Mouse (Mus musculus) heart, adult 8-10 months (tissue): ENCODE results near the gene Crnkl1. TPM values are rescaled to one million over a fixed set of nuclear protein-coding genes. Genes with fewer than 3 reads are reported as not detected.
"Not testable (repeated sequence)": the region's sequence is repeated elsewhere in the genome, so short reads cannot be mapped to it uniquely, and the experiment has no call there.

Experiments
- DNase-seq: peaks from one replicate; pipeline ENCODE4 v3.0.0; 2022; ENCODE audit warnings: low spot score
- total RNA-seq, 4 experiments: library from RNA; stranded (reverse); gene quantifications; 2 replicates each; pipeline ENCODE4 v1.2.4; 2022

Crnkl1 gene
- total RNA-seq, 4 experiments from 2014 or later = 16.6 to 23.3 (median 20.5) TPM

DNA sequence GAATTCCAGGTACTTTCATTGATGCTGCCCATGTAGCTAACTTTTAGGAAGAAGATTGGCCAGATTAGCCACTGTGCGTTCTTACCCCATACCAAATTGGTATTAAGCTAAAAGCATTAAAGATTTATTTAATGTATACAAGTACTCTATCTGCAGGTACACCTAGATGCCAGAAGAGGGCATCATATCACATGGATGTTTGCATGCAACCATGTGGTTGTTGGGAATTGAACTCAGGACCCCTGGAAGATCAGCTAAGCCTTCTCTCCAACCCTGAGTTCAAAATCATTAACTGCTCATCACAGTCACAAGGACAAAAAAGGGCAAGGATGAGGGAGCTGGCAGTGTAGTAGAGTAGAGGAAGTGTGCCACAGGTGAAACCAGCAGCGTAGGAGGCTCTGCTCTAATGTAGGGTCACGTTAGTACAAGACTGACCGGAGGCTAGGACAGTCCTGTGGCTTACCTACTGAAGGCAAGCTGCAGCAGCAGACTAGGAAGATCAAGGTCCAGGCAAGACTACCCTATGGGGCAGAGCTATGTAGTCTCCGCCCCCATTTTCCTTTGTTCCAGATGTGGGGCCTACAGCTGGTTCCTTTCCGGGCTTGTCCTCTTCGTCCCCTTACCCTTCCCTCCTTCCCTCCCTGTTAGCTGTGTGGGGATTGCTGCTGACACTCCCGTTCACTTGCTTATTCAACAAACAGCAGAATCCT is 13.7 kb downstream of the Crnkl1 start:
- DNase-seq = no peak

DNA sequence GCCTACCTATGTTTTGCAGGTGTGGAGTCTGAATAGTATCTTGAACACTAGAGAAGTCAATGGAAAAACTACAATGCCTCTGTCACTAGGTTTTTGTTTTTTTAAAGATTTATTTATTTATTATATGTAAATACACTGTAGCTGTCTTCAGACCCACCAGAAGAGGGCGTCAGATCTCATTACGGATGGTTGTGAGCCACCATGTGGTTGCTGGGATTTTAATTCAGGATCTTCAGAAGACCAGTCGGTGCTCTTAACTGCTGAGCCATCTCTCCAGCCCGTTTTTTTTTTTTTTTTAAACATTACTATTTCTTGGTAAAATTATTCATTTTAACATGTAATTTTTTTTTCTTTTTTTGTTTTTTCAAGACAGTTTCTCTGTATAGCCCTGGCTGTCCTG is 28.9 kb downstream of the Crnkl1 start:
- DNase-seq = not testable (repeated sequence)

DNA sequence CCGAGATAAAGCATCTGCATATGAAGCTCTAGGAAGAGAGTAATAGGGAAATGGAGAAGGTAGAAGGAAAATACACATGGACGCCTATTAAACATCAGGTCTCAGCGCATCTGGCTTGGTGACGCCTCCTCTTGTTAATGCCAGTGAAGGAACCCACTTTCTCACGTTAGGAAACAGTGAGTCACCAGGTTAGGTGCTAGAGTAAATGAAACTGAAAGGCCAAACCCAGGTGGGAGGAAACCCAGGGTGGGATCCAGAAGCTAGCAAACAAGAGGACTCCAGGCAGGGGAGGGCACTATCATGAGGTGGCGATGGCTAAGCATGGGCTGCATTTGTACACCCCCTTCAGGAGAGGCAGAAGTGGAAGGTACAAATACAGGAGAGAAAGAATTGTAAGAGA is 29.7 kb downstream of the Crnkl1 start:
- DNase-seq = no peak

DNA sequence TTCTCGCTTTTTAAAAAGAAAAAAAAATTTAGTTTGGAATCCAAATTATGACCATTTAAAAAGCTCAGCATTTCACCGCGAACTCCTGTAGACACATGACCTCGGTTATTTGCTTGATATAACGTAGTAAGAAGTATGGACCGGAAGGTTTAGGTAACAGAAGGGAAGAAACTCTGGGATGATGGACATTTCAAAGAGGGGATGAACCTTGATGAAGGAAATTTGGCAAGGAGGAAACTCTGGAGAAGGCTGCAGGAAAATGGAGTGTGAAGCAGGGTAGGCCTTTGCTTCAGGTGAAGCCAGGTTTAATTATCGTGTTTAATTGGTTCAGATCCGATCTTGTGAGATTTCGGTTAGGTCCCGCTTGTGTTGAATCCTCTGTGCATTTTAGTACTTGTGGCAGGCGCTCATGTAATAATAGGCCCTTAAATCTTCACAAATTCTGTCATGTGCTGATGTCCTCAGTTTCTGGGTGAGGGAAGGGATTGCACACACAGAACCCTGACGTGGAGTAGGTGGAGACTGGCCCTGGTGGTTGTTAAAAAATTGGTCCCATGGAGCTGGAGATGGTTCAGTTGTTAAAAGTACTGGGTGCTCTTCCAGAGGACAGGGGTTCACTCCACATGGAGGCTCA is 30.7 kb downstream of the Crnkl1 start:
- no peak for DNase-seq

DNA sequence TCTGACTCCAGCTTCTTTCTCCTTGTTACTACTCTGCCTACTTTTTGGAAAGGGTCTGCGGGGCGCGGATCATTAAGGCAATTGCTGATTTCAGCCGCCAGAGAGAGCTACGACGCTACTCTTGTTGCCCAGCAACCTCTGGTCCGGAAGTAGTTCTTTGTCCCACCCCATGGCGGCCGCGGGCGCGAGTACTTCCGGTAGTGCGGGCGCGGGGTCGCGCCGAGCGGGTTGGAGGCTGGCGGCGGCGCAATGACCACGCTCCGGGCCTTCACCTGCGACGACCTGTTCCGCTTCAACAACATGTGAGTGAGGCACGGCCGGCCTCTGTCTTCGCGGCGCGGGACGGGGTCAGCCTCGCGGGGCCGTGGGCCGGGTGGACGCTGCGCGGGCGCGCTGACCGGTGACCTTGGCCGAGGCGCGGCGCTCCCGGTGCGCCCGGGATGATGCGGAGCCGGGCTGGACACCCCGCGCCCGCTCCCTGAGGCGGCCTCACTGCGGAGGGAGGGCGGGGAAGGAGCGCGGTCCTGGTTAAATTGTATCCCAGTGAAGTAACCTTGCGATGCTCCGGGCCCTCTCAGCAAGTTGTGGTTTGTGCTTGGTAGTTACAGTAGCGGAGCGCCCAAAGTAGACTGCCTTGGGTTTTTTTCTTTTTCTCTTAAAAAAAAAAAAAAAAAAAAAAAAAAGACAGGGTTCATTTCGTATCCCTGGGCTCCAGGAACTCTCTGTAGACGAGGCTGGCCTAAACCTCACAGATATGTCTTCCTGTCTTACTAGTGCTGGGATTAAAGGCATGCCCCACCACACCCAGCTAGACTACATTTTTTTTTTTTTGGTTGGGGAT is 31.5 kb downstream of the Crnkl1 start:
- peak; percentile 88 for DNase-seq

DNA sequence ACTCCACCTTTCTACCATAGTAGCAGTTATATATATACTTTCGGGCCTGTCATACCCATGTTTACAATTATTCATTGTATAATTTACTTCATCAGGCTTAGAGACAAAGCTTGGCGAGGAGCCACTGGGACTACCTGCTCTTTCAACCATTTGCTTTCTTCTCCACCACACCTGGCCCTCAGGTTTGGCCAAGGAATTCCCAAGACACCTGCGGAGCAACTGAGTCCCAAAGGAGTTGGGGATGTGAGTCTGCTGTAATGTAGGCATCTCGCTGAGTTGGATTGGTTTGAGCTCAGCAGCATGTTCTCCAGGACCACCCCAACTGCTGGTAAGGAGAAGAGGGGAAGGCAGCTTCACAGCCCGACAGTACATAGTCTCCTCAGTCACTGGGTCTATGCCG is 33.0 kb downstream of the Crnkl1 start, which contains the start of gene Naa20:
Naa20 (plus strand) TSS at position 239 of the 400 bp plus-strand sequence.
- no peak for DNase-seq

DNA sequence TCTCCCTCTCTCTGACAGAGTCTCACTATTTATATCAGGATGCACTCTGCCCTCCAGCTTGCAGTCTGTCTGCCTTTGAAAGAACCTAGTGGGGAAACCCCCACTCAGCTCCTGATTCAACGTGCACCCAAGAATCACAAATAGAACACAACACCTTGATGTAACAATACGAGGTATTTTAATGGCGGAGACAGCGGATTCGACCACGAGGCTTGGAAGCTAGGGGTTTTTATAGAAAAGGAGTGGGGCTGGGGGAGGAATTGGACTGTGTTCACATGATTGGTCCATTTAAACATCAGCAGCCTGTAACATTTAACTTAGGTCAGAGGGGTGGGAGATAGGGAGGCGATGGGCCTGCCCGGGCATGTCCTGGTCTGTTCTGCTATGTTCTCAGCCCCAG is 34.5 kb downstream of the Crnkl1 start:
- not testable (repeated sequence) for DNase-seq

DNA sequence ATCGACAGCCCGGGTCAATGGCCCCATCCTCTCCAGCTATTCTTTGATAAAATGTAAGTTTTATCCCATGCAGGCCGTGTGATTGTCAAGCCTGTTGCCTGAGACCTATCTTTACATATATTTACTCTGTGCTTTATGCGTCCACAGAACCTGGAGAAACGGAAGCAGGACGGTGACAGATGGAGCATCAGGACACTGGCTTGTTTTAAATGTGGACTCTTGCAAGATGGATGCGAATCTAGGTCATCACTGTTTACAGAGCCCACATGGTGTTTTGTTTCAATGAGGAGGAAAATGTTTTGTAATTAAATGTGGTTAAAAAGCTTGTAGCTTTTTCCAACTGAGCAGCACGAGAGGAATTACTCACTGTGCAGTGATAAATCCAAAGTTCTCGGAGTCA is 36.7 kb downstream of the Crnkl1 start:
- DNase-seq = no peak

DNA sequence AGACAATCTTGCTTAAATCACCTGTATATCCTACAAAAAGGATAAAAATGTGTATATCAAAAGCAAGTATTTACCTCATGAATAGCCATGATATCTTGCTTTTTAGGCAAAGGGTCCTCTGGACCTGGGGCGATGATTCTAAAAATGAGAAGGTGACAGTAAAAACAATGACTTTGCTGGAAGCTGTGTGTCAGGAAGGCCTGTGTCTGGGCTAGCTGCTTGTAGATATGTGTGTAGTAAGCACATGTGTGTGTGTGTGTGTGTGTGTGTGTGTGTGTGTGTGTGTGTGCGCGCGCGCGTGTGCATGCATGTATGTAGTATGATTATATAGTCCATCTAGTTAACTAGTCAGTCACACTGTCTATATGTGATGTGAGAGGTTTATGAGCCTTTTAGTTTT is 41.1 kb downstream of the Crnkl1 start:
- no peak for DNase-seq

DNA sequence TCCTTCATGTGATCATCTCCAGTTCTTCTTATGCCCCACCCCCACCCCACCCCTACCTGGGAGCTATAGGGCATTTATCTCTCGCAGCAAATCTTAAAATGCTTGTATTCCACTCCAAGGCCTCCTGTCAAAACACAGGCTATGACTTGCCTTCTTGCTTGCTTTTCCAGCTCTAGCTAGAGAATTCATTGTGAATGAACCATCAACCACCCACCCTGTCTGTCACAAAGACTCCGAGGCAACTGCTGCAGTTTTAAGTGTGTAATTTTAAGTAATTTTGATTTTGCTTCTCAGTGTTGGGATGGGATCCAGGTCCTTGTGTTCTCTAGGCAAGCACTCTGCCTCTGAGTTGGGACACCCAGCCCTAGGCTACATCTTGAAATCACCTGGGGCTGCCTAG is 44.2 kb downstream of the Crnkl1 start:
- no peak for DNase-seq

DNA sequence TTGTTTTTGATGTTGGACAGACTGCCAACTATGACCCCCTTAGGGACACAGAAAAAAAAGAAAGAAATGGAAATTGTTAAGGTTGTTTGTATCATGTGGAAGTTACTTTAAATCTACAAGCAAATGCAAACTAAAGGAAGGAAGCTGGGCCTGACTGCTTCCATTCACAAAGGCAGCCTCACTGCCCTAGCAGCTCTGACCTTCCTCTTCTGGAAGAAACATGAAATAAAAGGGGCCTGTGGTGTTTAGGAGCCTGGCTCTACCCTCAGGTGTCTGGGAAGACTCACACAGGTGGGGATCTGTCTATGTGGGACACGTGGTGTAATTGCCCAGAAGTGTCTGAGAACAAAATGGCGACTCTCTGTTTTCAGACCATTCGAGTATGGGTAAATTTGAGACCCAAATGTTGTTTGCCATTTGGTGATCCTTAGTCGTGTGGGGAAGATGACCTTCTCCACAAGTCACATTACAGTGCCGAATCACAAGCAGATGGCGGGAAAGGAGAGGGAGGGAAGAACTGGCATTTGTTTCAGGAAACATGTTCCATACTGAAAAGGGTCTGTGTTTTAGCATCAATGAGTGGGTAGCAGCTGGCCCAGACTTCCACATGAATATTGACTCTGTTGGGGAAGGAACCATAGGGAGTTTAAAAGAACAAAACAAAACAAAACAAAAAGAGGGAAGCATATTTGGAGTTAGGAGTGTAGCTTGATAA is 45.9 kb downstream of the Crnkl1 start:
- DNase-seq = no peak

DNA sequence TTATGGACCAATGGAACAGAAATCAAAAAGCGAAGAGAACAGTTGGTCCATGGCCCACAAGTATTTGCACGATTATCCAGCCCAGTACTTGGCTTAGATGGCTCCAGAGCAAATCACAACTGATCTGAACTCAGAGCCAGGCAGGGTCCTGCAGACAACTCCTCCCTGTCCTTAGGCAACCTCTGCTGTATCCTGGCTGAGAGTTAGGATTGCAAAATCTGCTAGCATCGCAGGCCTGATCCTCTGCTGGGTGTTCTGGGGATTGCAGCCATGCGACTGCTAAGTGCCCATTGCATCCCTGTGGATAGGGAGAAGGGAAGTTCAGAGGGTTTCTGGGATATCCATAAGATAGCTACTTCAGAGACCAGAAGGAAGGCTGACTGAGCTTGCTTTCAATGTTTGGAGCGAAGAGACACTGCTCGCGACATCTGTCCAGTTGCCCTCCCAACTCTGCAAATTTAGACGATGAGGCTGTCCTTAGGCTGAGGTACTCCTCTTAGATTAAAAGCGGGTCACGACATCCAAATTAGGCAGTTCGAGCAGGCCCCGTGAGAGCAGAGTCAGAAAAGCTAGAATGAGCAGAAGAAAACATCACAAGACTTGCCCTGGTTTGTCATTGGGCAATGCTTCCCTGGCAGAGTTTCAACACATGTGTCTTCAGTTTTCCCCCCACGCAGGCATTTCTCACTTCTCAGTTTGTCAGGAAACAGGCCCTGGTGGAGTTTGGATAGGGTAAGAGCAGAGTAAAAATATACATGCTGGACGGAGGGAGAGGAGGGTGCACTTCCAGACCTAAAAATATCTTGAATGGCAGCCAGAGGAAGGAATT is 46.7 kb downstream of the Crnkl1 start:
- DNase-seq = peak; percentile 89

DNA sequence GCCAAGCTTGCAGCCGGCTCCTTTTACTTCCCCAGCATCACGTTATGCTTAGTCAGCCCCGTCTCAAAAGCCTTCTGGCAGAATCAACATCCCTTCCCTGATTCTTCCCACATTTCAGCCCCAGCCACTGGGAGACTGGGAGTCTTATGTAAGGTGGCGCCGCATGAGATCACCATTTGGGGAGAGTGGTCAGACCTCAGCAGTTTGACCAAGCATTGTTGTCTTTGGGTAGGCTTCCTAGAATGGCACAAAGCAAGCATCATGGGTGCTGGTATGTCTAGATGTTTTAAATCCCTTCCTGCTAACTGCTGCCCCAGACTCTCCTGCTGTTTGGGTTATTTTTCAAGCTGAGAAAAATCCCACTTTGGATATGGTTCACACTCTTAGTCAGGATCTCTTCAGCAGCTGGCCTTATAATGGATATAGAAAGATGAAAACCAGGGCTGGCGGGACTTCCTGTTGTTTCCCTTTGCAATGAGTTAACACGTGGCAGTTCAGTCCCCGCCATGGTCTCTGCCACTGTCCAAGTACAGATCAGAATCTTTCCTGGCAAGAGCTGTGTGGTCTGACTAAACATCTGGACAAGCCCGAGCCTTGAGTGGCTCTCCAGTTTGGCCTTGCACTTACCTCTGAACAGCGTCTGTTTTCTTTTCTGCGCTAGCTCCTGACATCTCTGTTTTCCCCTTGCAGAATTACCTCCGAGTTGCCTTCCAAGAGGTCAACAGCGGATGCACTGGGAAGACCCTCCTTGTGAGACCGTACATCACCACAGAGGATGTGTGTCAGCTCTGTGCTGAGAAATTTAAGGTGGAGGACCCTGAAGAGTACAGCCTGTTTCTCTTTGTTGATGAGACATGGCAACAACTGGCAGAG is 49.7 kb downstream of the Crnkl1 start:
- DNase-seq = peak; percentile 71

DNA sequence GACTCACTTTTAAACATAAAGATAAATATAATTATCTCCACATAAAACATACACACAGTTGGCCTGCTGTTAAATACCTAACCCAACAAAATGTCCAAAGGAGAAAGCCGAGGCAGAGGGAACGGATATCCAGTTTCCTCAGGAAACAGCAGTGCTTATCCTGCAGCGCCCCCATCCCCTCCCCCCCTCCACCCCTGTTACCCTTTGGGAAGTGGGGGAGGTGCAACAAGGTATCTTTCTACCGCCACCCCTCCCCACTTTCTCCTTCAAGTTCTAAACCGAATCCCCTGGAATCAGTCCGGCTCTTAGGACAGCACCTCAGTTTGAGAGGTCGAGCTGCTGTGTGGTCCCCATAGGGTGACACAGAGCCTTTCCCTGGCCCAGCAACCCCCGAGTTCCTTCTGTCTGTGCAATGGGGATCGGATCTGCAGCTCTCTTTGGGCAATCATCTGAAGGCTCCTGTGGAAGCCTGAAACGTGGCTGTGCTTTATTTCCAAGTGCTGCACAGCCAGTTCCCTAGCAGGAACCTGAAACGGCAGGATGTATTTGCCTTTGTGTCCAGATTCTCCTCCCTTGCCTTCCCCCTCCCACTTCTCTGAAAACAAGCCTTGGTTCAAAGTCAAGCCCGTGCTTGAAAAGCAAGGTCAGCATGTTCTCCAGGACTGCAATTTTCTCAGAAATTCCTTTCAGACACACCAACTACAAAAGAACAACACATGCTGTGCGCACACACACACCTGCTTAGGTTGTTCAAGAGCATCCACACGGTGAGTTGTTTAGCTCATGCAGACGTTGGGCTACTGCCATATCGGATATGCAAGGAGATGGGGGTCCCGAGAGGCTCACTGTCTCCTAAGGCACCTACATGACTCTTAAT is 50.5 kb downstream of the Crnkl1 start:
- no peak for DNase-seq

DNA sequence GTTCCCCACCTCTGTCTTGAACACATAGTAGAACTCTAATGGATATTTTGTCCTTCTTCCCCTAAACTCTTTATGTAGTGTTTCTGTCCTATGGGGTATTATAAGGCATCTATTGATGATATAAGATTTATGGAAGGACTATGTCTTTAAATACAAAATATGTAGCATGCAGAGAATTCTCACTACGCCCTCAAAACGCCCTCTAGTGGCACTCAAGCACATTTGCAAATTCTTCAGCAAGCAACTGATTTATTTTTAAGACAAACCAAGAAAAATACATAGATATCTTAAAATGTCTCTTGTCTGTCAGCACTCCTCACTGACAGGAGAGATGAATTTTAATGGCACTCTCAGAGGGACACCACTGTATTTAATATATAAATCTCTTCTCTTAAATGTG is 52.4 kb downstream of the Crnkl1 start:
- no peak for DNase-seq

DNA sequence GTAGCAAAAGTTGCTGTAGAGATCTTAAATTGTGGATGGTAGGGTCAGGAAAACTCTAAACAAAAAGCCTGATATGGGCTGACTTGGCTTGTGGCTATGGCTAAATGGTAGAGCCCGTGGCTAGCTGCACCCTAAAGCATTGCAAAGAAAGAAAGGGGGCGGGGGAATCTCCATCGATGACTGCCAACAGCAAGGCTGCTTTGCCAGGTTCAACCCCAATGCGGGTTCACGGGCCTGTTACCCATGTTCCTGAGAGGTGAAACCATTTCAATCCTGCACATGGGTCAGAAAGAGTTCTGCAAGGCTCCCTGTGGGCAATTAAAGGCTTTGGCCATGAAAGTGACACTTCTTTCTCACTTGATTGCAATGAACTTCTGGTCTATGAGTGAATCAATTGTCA is 52.9 kb downstream of the Crnkl1 start:
- DNase-seq = no peak

DNA sequence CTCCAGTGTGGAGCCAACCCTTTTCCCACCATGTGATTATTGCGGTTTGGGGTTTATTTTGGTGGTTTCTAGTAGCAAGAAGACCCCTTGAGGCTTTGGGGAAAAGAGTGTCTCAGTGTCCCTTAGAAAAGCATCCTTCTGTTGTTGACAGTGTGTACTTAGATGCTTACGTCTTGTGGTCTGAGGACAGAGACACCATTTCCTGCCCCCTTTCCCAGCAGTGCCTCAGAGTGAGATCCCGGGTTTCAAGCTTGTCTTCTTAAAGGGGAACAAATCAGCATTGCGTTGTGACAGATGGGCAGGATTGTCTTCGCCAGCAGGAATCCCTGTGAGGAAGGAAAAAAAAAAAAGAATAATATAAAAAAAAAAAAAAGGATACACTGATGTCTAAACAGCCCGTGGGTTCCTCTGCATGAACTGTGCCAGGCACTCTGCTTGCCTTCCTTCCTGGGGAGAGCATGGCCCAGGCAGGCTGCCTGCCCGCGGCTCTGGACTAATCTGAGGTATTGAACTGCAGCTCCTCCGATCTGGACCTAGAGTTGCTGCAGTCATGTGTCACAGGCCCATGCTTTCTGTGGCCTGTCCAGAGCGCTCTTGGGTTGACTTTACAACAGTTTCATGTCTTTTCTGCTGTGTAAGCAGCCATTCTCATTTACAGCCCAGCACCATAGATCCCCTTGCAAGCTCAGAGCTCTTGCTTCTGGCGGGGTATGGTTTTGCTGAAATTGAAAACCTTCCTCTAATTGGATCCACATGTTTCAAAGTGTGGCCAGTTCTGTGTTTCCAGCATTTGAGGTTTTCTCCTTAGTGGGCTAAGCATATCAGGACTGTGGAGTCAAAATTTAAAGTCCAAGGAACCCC is 53.7 kb downstream of the Crnkl1 start:
- no peak for DNase-seq

DNA sequence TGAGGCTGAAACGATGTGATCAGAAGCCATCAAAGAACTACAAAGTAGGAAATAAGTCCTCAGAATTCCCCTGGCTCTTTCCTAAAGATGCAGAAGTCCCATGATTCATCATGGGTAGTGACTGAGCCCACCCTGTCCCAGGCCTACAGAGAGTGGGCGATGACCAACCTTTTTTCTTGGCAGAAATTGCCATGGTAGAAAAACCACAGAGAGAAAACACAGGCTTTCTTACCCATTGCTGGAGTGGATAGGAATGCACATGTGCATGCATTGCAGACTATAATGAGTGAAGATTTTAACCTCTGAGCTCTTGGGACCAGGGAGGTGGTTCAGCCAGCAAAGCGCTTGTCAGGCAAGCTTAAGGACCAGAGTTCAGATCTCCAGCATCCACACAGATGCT is 57.6 kb downstream of the Crnkl1 start:
- no peak for DNase-seq
